Mouse (Mus musculus) frontal cortex, postnatal 25 days (tissue): ENCODE data around the gene Ralgds.
A peak's percentile ranks its signal among the peaks of the same experiment; 100 is the strongest.

Experiments
- DNase-seq, 2 experiments: peaks; one replicate each; pipeline ENCODE4 v3.0.0; 2022; ENCODE audit warnings: low spot score in 2 of 2

Ralgds gene

DNA sequence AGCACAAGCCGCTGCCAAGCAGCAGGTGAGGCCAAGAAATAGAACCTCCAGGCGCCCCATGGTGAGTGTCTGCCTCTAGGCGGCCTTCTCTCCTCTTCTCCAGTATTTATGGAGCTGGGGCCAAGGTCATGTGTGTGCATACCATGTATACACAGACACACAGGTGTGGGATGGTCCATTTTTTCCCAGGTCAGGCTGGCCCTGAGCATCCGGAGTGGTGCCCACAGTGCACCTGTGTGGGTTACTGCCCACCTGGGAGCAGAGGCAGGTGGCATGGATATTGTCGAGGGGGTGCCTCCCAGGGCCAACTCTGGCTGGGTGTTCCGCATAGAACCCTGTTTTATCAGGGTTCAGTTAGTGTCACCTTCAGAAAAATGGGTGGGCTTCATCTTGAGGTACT lies 50.4 kb downstream of the Ralgds start, which contains the start of gene Cel:
Cel (minus strand) TSS at position 101 of the 400 bp plus-strand sequence.
- no peak for DNase-seq

DNA sequence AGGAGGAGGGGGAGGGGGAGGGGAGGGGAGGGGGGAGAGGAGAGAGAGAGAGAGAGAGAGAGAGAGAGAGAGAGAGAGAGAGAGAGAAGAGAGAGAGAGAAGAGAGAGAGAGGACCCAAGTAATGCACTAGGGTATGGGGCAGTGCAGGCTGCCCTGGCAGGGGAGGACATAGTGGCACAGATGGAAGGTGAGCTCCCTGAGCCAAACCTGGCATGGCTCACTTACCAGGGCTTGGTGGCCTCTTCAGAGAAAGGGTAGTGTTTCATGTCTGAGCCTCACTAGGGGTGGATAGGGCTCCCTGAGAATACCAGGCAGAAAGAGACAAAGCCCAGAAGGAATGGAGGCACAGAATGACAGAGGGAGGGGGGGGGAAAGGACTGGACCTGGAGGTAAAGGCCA lies 50.9 kb downstream of the Ralgds start:
- no peak for DNase-seq

DNA sequence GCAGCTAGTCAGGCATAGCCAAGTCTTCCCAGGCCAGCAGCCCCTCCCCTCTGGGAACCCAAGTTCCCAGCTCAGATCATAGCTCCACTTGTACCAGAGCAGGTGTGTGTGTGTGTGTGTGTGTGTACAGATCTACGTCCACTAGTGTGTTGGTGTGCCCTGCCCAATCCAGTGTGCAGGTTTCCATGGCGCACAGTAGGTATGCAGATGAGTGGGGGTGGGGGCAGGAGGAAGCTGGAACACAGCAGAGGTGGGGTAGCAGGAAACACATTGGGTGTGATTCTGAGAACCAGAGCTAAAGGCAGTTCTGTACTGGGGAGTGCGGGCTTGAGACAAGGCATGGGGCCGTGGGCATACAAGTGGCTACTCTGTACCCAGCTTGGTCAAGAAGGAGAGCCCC lies 51.5 kb downstream of the Ralgds start:
- DNase-seq: no peak

DNA sequence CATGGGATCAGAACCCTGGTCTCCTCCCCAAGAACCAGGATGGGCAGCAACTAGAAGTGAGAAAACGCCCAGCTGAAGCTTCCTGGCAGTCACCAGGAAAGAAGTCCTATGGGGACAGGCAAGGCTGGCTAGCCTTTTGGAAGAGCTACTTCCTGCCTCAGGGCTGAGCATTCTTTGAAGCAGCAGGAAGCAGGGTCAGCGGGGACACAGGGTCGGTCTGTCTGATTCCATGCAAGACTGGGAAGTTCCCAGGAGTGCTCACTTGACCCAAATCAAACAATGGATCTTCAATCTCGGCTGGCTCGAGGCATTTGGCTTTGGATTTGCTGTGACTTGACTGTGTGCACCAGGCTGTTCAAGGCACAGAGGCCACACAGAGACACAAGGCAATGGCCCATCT lies 53.6 kb downstream of the Ralgds start:
- DNase-seq: no peak

DNA sequence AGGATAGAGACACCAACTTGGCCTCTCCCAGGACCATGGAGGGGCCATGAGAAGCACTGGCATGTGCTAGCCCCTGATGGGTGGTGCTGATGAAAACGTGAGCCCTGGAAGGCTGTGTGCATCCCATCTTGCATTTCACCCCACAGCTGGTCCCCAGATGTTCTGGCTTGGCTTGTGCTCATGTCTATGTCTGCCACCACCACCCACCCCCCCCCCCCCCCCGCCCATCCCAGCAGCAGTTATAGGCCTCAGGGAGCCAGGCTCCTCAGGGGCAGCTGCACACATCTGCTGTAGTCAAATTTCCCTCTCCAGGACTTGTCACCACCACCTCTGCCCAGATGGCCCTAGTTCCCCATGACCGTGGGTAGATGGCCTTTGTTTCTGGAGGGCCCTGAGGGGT lies 57.0 kb downstream of the Ralgds start:
- no peak for DNase-seq

DNA sequence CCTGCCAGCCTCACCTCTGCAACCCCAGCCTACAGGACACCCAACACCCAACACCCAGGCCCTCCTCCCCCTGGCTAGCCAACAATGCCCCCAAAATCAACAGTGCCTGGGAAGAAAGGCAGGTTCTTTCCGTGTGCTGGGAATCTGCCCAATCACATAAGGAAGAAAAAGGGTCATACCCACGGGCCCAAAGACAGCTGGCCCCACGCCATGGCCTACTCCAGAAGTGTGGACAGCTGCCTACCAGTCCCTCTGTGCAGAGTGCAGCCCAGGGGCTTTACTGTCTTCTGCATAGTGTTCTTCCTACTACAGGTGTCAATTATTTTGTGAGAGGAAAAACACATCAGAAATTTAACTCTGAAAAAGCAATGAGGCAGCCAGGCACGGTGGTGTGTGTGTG lies 62.4 kb downstream of the Ralgds start:
- DNase-seq: no peak

DNA sequence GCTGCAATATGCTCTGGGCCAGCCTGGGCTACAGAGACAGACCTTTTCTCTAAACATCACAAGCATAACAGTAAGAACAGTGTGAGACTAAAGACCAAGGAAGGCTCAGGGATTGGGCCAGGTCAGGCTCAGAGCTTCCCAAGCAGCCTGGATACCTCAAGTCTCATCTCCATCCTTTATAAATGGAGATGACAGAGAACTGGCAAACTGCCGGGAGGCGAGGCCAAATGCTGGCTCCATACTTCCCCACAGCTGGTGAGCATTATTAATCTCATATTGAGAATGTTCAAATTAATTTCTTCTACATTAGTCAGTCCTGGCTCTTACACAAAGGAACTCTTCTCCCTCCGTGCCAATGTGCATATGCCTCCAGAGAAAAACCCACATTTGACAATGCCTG lies 63.9 kb downstream of the Ralgds start:
- DNase-seq: no peak

DNA sequence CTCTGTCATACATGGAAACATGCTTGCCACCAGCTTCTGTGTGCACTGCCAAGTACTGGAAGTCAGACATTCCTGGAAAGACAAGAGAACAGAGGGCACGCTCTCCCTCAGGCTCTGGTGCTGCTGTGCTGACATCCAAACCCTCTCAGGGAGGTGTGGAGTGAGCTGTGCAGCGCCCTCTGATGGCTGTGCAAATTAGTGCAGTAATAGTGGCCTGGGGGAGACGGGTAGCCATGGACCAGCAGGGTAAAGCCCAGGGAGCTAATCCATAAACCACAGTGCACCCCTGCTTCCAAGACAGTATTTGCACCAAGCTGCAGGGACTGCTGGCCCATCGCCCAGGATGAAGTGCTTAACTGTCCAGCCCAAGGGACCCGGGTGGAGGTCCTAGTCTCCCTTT lies 65.1 kb downstream of the Ralgds start:
- no peak for DNase-seq

DNA sequence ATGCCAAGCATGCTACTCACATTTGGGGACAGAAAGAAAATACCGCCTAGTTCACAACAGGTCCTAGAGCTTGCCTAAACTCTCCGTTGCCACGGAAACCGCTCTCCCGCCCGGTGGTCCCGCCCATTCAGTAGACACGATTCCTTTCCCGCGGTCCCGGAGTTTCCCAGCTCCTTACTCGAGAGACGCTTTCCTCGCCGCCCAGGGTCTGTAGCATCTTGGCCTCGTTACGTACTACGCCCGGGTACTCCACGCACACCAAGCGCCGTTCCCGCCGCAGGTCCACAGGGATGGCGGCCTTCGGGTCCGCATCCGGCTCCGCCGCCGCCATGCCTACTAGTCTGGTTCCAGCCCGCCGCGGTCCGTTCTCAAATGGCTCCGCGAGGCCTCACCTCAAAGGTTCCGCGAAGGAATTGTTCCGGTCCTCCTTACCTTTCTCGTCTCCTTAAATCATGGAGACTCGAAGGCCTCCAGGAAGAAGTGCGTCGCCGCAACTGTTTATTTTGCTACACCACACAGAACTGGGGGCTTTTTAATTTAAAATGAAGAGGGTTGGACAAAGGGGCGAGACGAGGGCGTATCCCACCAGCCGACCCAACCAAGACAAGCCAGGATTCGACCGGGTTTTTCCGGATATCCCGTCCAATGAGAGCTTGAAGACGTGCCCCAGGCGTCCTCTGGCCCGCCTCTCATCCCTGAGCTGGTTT lies 69.9 kb downstream of the Ralgds start:
- DNase-seq: peak; percentile 84 to 88

DNA sequence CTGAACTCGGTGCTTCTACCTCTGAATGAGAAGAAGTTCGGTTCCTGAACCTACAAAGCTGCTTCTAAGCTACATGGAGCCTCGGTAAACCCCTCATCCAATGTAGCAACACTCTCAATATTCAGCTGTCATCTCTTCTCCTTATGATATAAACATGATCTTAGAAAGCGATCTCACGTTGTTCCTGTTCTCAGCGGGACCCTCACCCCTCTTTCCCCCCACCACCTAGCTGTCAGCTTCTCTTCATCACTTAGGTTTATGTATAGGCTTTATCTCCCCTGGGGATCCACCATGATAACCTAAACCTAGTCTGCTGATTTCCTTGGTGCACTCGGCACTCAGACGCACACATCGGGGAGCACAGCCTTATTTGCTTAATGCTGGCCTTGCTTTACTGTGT lies 70.7 kb downstream of the Ralgds start, which contains the start of gene Gtf3c5:
Gtf3c5 (minus strand) TSS at position 101 of the 400 bp plus-strand sequence.
- no peak for DNase-seq

DNA sequence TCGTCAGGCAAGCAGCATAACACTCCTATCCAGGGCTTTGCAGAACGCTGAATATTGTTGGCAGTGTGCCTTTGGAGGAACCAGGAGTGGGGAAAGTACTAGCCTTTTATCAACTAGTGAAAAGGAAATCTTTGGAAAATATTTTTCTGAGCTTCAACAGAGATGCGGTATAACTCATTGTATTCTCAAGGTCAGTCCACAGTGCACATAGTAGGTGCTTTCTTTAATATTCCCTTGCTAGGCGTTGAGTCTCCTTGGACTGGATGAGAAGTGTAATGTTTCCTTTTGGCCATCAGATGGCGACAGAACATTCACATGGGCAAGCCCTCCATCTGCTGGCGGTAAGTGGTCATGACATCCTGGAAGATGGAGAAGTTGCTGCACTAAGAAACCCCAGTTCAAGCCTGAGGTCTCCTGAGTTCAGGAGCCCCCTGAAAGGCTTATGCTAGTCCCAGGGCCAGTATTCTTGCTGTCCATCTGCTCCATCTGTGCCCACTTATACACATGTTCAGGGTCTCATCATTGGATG lies 72.2 kb downstream of the Ralgds start:
- DNase-seq: peak; percentile 59 to 64

DNA sequence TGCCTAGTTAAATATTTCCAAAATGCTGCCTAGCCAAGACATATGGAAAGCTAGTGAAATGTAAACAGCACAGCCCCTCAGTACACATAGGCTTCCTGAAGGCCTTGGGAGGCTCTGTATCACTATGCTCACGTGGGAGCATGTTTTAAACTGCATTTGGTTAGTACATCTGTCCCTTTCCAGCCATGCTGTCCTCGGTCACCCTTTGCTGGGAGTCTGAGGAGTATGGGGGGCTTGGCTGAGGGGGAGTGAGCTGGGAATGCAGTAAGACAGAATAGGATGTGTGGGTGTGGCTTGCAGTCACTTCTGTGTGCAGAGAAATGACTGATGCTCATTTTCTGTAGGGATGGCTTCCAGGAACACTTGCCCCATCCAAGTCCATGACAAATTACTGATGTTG lies 72.8 kb downstream of the Ralgds start:
- no peak for DNase-seq

DNA sequence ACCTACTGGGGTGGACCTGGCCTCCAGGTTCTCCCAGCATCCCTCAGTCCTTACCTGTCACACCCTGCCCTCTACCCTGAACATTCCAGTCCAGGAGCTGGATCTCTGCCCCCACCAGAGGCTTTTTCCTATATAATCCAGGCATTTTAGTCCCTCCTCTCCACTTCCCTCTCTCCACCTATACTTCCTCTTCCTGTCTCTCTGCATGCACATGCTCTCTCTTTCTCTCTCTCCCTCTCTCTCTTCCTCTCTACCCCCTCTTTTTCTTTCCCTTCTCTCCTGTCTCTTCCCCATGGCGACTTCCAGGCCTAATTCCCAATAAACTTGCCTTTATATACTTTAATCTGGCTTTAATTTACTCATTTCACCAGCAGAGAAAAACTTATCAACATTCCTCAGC lies 75.6 kb downstream of the Ralgds start:
- no peak for DNase-seq

DNA sequence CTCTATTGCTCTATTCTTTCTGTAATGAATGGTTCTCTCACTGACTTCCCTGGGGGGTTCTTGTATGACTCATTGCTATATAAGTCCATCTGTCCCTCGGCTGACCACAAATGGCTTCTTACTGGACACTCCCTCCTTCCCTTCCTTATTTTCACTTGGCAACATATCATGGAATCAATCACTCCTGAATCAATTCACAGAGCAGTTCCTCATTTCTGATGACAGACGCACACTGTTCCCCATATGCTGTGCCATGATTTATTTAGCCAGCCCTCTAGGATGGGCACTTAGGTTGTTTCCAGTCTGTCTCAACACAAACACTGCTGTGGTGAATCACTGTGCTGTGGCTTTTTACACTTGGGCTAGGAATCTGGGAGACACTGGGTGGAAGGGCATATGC lies 78.6 kb downstream of the Ralgds start:
- no peak for DNase-seq

DNA sequence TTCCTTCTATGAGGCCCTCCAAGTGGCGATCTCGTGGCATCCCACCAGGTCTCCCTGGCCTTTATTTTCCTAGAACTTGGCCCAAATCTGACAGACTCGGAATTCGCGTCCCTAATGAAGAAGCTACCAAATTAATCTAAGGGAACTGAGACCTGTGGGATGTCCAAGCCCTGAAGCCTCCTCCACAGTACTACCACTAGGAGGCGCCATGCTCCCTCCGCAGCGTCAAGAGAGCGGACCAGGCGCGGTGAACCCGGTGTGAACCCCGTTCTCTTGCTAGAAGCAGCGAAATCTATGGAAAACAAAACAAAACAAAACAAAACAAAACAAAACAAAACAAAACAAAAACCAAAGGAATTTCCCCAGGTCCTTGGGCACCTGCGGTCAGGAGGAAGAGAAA lies 79.9 kb downstream of the Ralgds start:
- no peak for DNase-seq

DNA sequence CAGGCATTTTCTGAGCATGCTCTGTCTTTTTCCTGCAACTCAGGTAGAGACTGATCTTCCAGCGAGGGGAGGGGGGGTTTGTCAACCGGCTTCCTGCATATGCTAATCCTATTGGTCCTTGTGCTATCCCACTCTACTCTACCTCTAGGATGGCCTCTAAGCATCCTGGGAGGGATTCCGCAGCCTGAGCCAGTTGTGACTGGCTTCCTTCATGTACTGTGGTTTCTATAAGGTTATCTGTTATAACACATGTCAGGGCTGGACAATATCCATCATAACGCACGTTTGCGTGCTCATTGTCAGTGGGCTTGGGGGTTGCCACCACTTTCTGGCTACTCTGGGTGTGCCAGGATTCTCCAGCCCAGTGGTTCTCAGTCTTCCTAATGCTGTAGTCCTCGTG lies 83.1 kb downstream of the Ralgds start:
- DNase-seq: no peak

DNA sequence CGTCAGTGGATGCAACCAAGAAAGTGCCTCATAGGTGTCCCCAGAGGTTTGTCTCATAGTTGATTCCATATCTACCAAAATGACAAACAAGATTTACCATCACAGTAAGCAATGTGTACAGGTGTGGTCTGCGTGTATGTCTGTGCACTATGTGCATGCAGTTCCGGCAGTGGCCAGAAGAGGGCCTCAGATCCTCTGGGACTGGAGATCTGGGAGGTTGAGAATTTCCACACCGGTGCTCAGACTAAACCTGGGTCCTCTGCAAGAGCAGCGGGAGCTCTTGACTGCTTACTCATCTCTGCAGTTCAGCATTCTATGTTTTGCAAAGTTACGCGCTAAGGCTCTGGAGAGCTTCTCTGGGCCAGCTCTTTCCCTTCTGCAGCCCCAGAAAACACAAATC lies 84.1 kb downstream of the Ralgds start:
- DNase-seq: no peak

DNA sequence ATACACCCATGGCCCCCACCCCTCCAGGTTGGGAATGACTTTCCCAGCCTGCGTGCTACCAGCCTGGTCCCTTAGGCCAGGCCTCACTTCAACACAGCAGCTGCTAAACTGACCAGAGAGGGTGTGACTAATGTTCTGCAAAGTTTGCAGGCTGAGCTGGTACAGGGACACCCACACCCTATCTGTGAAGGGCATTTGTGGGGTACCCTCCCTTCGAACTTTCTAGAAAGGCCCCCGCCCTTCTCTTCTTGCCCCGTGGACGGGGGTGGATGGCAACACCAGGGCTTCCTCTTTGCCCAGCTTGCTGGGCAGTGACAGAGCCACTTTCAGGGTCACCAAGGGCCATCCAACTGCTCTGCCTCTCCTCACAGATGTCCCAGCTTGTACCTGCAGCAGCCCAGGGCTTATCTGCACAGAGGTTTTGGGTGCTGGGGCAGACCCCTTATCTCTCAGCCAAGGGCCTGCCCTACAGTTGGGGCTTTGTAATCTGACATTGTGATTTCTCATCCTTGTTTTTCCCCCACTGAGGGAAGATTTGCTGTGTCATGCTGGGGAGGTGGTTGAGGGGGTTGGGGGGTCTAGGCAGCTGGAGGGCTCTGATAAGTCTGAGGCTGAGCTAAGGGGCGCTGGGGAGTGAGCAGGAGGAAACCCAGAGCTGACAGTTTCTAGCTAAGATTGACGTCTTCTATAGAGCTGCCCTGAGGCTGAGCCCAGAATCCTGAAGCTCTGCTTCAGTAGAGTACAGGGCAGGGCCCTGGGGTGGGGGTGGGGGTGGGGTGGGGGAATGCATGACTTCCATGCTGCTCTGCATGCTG lies 85.0 kb downstream of the Ralgds start:
- DNase-seq: no peak

DNA sequence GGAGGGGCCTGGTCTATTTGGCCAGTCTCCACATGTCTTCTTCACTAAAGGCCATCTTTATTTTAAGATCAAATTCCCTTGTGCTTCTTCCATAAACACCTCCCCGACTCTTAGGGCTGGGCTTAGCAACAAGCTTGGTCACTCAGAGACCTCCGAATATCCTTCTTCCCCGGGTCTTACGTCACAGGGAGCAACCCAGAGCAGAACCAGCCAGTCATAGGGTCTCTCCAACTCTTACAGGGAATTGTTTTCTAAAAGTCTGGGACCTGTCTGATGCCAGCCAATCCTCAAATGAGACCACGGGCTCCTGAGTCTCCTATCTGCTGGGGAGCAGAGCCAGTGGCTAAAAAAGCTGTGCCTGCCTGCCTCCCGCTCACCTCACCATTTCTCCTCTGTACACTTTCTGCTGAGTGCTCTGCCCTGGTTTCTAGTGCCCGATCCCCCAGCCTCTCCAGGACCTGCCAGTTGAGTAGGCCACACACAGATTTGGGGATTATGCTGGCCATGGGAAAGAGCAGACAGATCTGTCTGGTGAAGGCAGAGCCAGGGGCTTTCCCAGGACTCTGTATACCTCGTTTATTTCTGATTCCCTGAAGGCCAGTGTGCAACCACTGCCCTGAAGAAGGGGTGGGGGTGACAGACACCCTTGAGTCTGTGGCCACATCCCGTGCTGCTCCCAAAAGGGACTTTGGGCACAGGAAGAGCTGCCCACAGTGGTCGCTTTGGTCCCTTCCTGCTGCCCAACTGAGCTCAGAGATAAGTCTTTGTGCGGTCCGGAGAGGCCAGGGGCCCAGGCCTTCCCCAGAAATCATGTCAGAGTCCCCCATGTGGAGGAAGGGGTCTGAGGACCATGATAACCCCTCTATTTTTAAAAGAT lies 86.0 kb downstream of the Ralgds start:
- DNase-seq: no peak

DNA sequence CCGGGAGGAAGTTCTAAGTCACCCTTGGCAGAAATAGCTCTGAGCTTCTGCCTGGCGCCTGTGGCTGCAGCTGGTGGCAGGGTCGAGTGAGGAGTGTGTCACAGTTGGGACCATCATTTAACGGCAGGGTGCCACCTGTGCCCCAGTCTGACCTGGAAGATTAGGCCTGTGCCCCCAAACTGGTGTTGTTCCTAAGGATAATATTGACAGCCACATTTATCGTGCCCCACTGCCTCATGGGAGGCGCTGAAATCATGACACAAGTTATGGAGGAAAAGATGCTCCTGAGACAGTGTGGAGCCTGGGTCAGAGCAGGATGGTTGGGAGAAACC lies 86.6 kb downstream of the Ralgds start:
- no peak for DNase-seq

DNA sequence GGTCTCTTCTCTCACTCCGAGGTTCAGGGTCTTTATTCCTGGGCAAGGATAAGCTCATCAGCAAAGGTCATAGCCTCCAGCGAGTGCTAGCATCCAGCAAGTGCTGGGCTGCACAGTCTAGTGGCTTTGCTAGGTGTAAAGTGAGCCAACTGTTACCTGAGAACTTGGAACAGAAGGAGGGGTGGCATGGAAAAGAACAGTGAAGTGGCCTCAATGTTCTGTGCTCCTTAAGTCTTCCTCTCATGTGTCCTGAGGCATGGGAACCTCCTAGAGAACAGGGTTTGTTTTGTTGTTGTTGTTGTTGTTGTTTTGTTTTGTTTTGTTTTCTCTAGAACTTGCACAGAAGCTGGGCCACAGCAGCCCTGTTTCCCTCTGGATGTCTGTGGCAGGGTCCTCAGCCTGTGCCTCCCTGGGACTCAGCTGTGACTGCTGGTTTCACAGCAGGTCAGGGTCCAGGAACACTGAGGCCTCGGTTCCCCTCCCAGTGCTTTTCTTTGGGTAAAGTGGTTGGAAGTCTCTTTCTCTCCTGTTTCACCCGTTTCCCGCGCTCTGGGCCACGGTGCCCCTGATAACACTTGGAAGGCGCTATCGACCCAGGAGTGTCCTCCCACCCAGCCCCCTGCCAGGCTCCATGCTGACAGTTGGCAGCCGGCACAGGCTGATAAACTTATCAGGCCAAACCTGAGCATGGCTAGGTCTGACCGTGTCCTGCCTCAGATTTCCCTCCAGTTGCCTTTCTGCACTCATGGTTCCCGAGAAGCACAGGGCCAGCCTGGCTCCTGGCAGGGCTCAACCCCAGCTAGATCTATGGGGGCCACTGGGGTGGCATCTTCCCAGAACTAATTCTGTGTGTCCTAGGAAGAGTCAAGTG lies 89.0 kb downstream of the Ralgds start:
- DNase-seq: no peak
